Mouse (Mus musculus): Measurements from ENCODE around the gene Acin1.

DNA sequence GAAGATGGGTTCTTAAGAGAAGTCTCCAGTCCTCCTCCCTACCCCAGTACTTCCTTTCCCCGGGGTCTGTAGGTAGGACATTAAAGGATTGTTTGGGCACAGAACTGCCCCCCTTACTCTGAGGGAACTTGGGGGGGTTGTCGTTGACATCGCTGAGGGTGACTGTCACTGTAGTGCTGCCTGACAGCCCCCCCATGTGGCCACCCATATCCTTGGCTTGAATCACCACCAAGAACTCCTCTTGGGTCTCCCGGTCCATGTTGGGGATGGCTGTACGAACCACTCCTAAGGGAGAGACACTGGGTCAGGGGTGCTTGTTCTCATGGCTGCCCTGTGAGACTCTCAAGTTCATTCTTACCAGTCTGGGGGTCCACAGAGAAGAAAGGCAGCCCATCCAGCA is 48.5 kb downstream of the Acin1 start:
- TF ChIP-seq CTCF (IDR thresholded peaks at IDR 0.05; ENCODE audit: control insufficient read depth, insufficient read depth, low read length) (no peak), POLR2A (IDR thresholded peaks at IDR 0.05; ENCODE audit: borderline replicate concordance, control insufficient read depth, low read depth, low read length) (no peak)
